Mouse (Mus musculus) thymus, postnatal 4 days (tissue): ENCODE results near the gene Brox.
A peak's percentile ranks its signal among the peaks of the same experiment; 100 is the strongest.

Source experiments
- DNase-seq: peaks from one replicate; pipeline ENCODE4 v3.0.0; 2021

Gene Brox

DNA sequence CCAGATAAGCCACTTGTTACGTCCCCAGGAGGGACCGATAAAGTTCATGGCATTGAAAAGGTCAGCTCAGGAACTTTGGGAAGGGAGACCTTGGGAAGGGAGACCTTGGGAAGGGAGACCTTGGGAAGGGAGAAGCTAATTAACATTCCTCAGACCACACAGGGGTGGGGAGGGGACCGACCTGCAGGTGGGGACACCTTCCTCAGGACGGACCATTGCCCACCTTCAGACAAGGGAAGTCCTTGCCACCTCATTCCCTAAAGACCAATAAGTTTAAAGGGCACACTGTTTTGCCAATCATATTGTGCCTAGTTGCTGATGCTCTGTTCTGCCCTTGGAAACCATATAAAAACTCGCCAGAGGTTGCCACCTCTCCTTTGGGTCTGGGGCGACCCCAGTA lies 29.4 kb downstream of the Brox start:
- no peak for DNase-seq

GRCm38 (mm10) chr1:183265921-183266467 lies 31.1 kb downstream of the Brox start:
- peak; percentile 61 for DNase-seq

GRCm38 (mm10) chr1:183264145-183265008 lies 32.7 kb downstream of the Brox start:
- no peak for DNase-seq

DNA sequence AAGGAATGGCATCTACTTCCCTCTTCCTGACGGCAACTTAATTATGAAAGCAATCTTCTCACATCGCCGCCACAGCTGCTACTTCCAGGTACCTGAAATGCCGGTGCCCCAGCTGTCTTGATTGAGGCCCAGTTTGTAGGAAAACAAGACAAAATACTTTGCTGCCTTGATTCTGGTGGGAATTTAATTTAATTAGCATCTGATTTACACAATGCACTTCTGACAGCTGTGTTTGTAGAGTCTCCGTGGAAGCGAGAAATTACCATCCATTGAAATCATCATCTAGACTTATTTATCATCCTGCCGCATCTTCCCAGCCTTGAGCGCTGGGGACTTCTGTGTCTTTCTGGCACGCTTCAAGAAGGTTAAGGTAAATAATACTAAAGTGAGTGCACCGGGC lies 44.5 kb downstream of the Brox start:
- peak; percentile 34 for DNase-seq

DNA sequence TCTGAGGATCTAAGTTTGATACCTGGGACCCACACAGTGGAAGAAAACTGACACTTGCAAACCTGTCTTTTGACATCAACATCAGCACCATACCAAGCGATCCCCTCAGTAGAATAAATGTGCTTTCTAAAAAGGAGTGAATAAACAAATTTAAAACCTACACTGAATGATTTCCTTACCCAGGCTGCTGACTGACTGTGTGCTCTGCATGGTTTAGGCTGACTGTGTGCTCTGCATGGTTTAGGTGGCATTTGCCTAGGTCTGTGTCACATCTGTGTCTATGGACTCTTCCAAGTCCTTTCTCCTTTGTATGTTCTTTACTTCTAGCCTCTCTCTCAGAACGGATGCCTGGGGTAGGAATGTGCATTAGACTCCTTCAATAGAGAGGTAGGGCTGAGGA lies 45.3 kb downstream of the Brox start:
- no peak for DNase-seq

DNA sequence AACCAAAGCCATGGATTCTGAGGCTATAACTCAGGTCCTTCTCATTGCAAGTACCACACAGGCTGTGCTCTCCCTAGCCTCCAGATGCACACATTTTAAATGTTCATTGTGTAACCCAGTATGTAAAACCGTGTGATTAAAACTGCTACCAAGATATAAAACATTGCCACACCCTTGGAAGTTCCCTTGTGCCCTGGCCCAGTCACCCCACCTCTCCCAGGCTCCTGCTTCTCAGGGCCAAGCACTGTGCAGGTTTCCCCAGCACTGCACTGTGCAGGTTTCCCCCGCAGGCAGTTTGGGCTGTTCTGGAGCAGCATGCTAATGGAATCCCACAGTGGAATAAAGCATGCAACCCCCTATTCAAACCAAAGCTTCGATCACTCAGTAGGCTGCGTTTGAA lies 46.5 kb downstream of the Brox start:
- DNase-seq, result no peak

GRCm38 (mm10) chr1:183248144-183248543 lies 48.9 kb downstream of the Brox start:
- DNase-seq, result no peak

- peak; percentile 53 for DNase-seq
Observed at GRCm38 (mm10) chr1:183243293-183243692, 53.8 kb downstream of the Brox start.

- no peak for DNase-seq
Observed at GRCm38 (mm10) chr1:183237901-183238300, 59.2 kb downstream of the Brox start.

- no peak for DNase-seq
Observed at GRCm38 (mm10) chr1:183236460-183236859, 60.6 kb downstream of the Brox start.

DNA sequence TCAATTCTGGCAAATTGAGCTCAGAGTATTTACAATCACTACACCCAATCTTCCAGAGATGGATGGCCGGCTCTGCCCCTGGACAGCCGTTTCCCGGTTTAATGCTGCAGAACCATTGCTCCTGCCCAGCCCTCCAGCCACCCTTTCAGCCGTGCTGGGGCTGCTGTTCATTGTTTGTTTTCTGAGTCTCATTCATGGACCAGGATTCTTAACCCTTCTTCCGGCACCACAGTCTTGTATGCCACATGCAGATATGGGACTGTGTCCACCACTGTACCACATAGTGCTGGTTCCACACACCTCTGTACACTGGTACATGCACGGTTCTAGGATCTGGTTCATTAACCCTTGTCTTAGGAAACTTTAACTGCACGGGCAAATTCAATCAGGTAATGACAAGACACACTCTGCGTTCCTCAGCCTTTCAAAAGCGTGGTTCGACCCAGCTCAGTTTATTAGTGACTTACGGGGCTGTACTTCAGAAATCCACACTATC lies 63.3 kb downstream of the Brox start:
- DNase-seq, result no peak

- DNase-seq, result no peak
Observed at GRCm38 (mm10) chr1:183232985-183233678, 63.9 kb downstream of the Brox start.

DNA sequence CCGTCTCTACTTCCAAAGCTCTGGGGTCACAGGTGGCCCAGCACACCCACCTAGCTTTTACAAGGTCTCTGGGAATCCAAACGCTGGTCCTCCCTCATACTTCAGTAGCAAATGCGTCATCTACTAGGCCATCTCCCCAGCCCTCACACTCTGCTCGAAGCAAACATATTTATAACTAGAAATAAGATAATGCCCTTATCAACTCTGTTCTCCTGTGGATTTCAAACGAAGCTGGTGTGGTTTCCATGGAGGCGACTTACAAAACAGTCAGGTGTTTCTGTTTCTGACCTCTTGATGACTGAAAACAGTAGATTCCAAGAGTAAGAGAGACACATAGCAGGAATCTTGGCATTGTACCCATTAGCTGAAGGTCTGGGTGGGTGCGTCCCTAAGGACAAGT lies 69.6 kb downstream of the Brox start:
- DNase-seq, result no peak
